ENCODE assay signal across 8 mouse cellular contexts in the genomic region with DNA sequence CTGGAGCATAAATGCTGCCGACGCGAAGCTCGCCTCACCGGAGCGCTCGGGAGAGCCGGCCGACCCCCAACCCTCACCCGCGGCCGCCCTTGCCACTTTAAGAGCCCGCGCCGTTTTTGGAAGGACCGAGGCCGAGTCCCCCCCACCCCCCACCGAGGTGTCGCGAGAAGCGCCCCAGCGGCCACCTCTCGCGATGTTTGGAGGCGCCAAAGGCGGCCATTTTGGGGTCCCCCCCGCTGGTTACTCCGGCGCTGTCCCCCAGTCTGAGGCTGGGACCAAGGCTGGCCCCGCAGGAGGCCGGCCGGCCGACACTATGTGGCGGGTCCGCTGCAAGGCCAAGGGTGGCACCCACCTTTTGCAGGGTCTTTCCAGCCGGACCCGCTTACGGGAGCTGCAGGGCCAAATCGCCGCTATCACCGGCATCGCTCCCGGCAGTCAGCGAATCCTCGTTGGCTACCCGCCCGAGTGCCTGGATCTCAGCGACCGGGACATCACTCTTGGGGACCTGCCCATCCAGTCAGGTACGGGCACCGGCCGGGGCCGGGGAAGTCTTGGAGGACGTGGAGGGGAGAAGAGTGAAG. TPM values are rescaled to one million over a fixed set of nuclear protein-coding genes. Genes with fewer than 3 reads are reported as not detected.
DNase-seq lines count a peak whose midpoint lies in the region; ATAC-seq and TF ChIP-seq lines count a peak whose summit lies in the region.

A gene (plus strand): TSS at position 37 of the 581 bp plus-strand sequence.

- TF ChIP-seq EP300 in ES-Bruce4 (IDR thresholded peaks at IDR 0.05; ENCODE audit: insufficient read depth, low read depth, low read length) = no peak
- peak; percentile 95 for TF ChIP-seq EP300 in heart, postnatal 0 days (IDR thresholded peaks at IDR 0.05; ENCODE audit: low read depth)

- H3K27ac ChIP-seq in ES-Bruce4 (ENCODE audit: insufficient read depth, low read length) = no peak within 1 kb of the TSS
- H3K27ac ChIP-seq in forebrain, embryonic 12.5 days = peak within 1 kb of the TSS; percentile 81
- H3K27ac ChIP-seq in heart, postnatal 0 days (ENCODE audit: low read depth) = peak within 1 kb of the TSS; percentile 88
- peak within 1 kb of the TSS; percentile 93 for H3K27ac ChIP-seq in liver, embryonic 15.5 days (replicated peaks)
- H3K27ac ChIP-seq in neural tube, embryonic 11.5 days (ENCODE audit: low read depth, low read length) = peak within 1 kb of the TSS; percentile 72
- peak within 1 kb of the TSS; percentile 94 for H3K27ac ChIP-seq in stomach, embryonic 16.5 days (ENCODE audit: low read length)

- no peak for TF ChIP-seq CTCF in ES-Bruce4 (IDR thresholded peaks at IDR 0.05; ENCODE audit: low read depth, low read length)
- TF ChIP-seq CTCF in heart, postnatal 0 days (IDR thresholded peaks at IDR 0.05; ENCODE audit: low read depth) = no peak; the same call in 1 of the 2 replicates

- no peaks in the 10 kb centered on the region for H3K4me1 ChIP-seq in ES-Bruce4 (ENCODE audit: control insufficient read depth, insufficient read depth, low read length)
- H3K4me1 ChIP-seq in forebrain, embryonic 12.5 days = peaks cover 25% of the 10 kb centered on the region
- peaks cover 3% of the 10 kb centered on the region; the same call in 1 of the 2 replicates for H3K4me1 ChIP-seq in heart, postnatal 0 days (ENCODE audit: control insufficient read depth, insufficient read depth)
- peaks cover 44% of the 10 kb centered on the region for H3K4me1 ChIP-seq in liver, embryonic 15.5 days (replicated peaks)
- peaks cover 5% of the 10 kb centered on the region for H3K4me1 ChIP-seq in neural tube, embryonic 11.5 days (ENCODE audit: control insufficient read depth, insufficient read depth, low read length)
- peaks cover 14% of the 10 kb centered on the region for H3K4me1 ChIP-seq in stomach, embryonic 16.5 days (ENCODE audit: control insufficient read depth, insufficient read depth, low read length)

- peak within 1 kb of the TSS; percentile 93 for H3K9ac ChIP-seq in ES-Bruce4 (ENCODE audit: low read depth, poor library complexity, severe bottlenecking)
- peak within 1 kb of the TSS; percentile 95 for H3K9ac ChIP-seq in forebrain, embryonic 12.5 days
- H3K9ac ChIP-seq in heart, postnatal 0 days (replicated peaks; ENCODE audit: low read depth, low read length) = peak within 1 kb of the TSS; percentile 76
- peak within 1 kb of the TSS; percentile 89 for H3K9ac ChIP-seq in liver, embryonic 15.5 days
- peak within 1 kb of the TSS; percentile 96 for H3K9ac ChIP-seq in neural tube, embryonic 11.5 days (ENCODE audit: low read length)
- peak within 1 kb of the TSS; percentile 98 for H3K9ac ChIP-seq in stomach, embryonic 16.5 days (ENCODE audit: low read length)

- peak; percentile 78 for ATAC-seq in forebrain, embryonic 12.5 days (ENCODE audit: low FRiP score)
- peak; percentile 81 for ATAC-seq in heart, postnatal 0 days (ENCODE audit: insufficient read depth, low read depth)
- peak; percentile 65 for ATAC-seq in liver, embryonic 15.5 days (ENCODE audit: insufficient read depth)
- peak; percentile 80 for ATAC-seq in neural tube, embryonic 11.5 days (ENCODE audit: insufficient read depth, low FRiP score, low TSS enrichment)
- ATAC-seq in stomach, embryonic 16.5 days (ENCODE audit: insufficient read depth, low FRiP score) = peak; percentile 76

- under 1% methylated on average over 54 of the region's 54 CpGs for WGBS in forebrain, embryonic 12.5 days
- WGBS in heart, postnatal 0 days = under 1% methylated on average over 53 of the region's 54 CpGs
- under 1% methylated on average over 54 of the region's 54 CpGs for WGBS in liver, embryonic 15.5 days (ENCODE audit: insufficient replicate concordance)
- WGBS in neural tube, embryonic 11.5 days = 0% methylated on average over 54 of the region's 54 CpGs
- under 1% methylated on average over 54 of the region's 54 CpGs for WGBS in stomach, embryonic 16.5 days

- DNase-seq in c-Kit-positive CD71-positive TER-119-positive erythroid progenitor cells, embryonic 14.5 days (ENCODE audit: low spot score) = peak; percentile 90
- DNase-seq in heart, postnatal 0 days (ENCODE audit: low spot score) = peak; percentile 86
- peak; percentile 88 to 95 for DNase-seq in kidney, postnatal 36 days
- DNase-seq in neural tube, embryonic 11.5 days (ENCODE audit: low spot score) = peak; percentile 93

- H3K4me3 ChIP-seq in ES-Bruce4 (ENCODE audit: low read depth, low read length) = peak within 1 kb of the TSS; percentile 97
- peak within 1 kb of the TSS; percentile 87 for H3K4me3 ChIP-seq in forebrain, embryonic 12.5 days (replicated peaks)
- peak within 1 kb of the TSS; percentile 65 for H3K4me3 ChIP-seq in heart, postnatal 0 days (ENCODE audit: low read depth, low read length)
- peak within 1 kb of the TSS; percentile 98 for H3K4me3 ChIP-seq in liver, embryonic 15.5 days (replicated peaks)
- peak within 1 kb of the TSS; percentile 84 for H3K4me3 ChIP-seq in neural tube, embryonic 11.5 days (ENCODE audit: low read depth, low read length)
- peak within 1 kb of the TSS; percentile 98 for H3K4me3 ChIP-seq in stomach, embryonic 16.5 days (replicated peaks; ENCODE audit: low read length)

- H3K4me2 ChIP-seq in forebrain, embryonic 12.5 days = peak within 1 kb of the TSS; percentile 98
- H3K4me2 ChIP-seq in heart, postnatal 0 days (ENCODE audit: low read depth, low read length) = peak within 1 kb of the TSS; percentile 96
- peak within 1 kb of the TSS; percentile 92 for H3K4me2 ChIP-seq in liver, embryonic 15.5 days
- peak within 1 kb of the TSS; percentile 98 for H3K4me2 ChIP-seq in neural tube, embryonic 11.5 days (ENCODE audit: low read depth)
- peak within 1 kb of the TSS; percentile 86 for H3K4me2 ChIP-seq in stomach, embryonic 16.5 days (ENCODE audit: low read depth, low read length)

- H3K36me3 ChIP-seq in ES-Bruce4 (ENCODE audit: control insufficient read depth, insufficient read depth, low read length, poor library complexity, severe bottlenecking) = peaks cover 2% of the 10 kb centered on the region; the same call in 1 of the 2 replicates
- peaks cover 6% of the 10 kb centered on the region; the same call in 1 of the 2 replicates for H3K36me3 ChIP-seq in forebrain, embryonic 12.5 days (replicated peaks)
- H3K36me3 ChIP-seq in heart, postnatal 0 days (replicated peaks; ENCODE audit: control insufficient read depth, insufficient read depth, low read length) = peaks cover 9% of the 10 kb centered on the region
- H3K36me3 ChIP-seq in liver, embryonic 15.5 days (replicated peaks) = peaks cover 27% of the 10 kb centered on the region
- H3K36me3 ChIP-seq in neural tube, embryonic 11.5 days (ENCODE audit: control insufficient read depth, insufficient read depth, low read length) = no peaks in the 10 kb centered on the region
- no peaks in the 10 kb centered on the region for H3K36me3 ChIP-seq in stomach, embryonic 16.5 days (ENCODE audit: control insufficient read depth, insufficient read depth, low read length)

- no peak for TF ChIP-seq POLR2A in ES-Bruce4 (IDR thresholded peaks at IDR 0.05; ENCODE audit: insufficient read depth, low read length)

- H3K27me3 ChIP-seq in ES-Bruce4 (ENCODE audit: control insufficient read depth, insufficient read depth, low read length, poor library complexity, severe bottlenecking) = no peaks in the 10 kb centered on the region
- no peaks in the 10 kb centered on the region for H3K27me3 ChIP-seq in forebrain, embryonic 12.5 days
- no peaks in the 10 kb centered on the region for H3K27me3 ChIP-seq in heart, postnatal 0 days (ENCODE audit: control insufficient read depth, insufficient read depth, low read length)
- H3K27me3 ChIP-seq in liver, embryonic 15.5 days = no peaks in the 10 kb centered on the region
- H3K27me3 ChIP-seq in neural tube, embryonic 11.5 days (ENCODE audit: control insufficient read depth, insufficient read depth, low read length) = no peaks in the 10 kb centered on the region
- no peaks in the 10 kb centered on the region for H3K27me3 ChIP-seq in stomach, embryonic 16.5 days (ENCODE audit: control insufficient read depth, insufficient read depth, low read length)

- no peaks in the 10 kb centered on the region for H3K9me3 ChIP-seq in ES-Bruce4 (replicated peaks; ENCODE audit: control insufficient read depth, insufficient read depth, low read length, poor library complexity, severe bottlenecking)
- no peaks in the 10 kb centered on the region for H3K9me3 ChIP-seq in forebrain, embryonic 12.5 days
- no peaks in the 10 kb centered on the region for H3K9me3 ChIP-seq in heart, postnatal 0 days (replicated peaks; ENCODE audit: control insufficient read depth, low read length)
- no peaks in the 10 kb centered on the region for H3K9me3 ChIP-seq in liver, embryonic 15.5 days (replicated peaks)
- H3K9me3 ChIP-seq in neural tube, embryonic 11.5 days (ENCODE audit: control insufficient read depth, low read length) = no peaks in the 10 kb centered on the region
- H3K9me3 ChIP-seq in stomach, embryonic 16.5 days (replicated peaks; ENCODE audit: control insufficient read depth, low read length) = no peaks in the 10 kb centered on the region

RNA-seq across cellular contexts. Expression of the gene that starts here (rescaled TPM):
- 6.2 and 8.1 TPM in 2 replicates for polyA plus RNA-seq in ES-Bruce4 (2011; ENCODE audit: insufficient read depth, insufficient read length, low read depth, missing spikeins)
- 18.0 and 18.9 TPM in 2 replicates for polyA plus RNA-seq in forebrain, embryonic 12.5 days (2016; fragmentation: Nextera tagmentation; extraction: Ambion mirVana)
- total RNA-seq in heart, postnatal 0 days (2014; rRNA removed; ENCODE audit: low replicate concordance) = 4.6 and 4.9 TPM in 2 replicates
- 6.4 and 6.5 TPM in 2 replicates for polyA plus RNA-seq in heart, postnatal 0 days (2015; fragmentation: Nextera tagmentation; extraction: Ambion mirVana)
- polyA plus RNA-seq in liver, embryonic 15.5 days (2015; fragmentation: Nextera tagmentation; extraction: Ambion mirVana) = 42.2 and 42.3 TPM in 2 replicates
- 10.3 TPM in 2 replicates for polyA plus RNA-seq in neural tube, embryonic 11.5 days (2014; fragmentation: Nextera tagmentation; extraction: Ambion mirVana)
- polyA plus RNA-seq in stomach, embryonic 16.5 days (2015; fragmentation: Nextera tagmentation; extraction: Ambion mirVana) = 14.9 and 15.8 TPM in 2 replicates
